Mouse (Mus musculus): ENCODE measurements around the gene Zfp36. TPM values are rescaled to one million over a fixed set of nuclear protein-coding genes. Genes with fewer than 3 reads are reported as not detected.

Zfp36 gene
- polyA plus RNA-seq, 1 experiment from 2014 or later: 4.0 TPM

- Histone ChIP-seq H3K27me3 (replicated peaks; ENCODE audit: control insufficient read depth, insufficient read depth, low read length) (no peaks in the 10 kb centered on the region), H3K4me3 (ENCODE audit: low read length) (peak within 1 kb of the TSS; percentile 99), H3K27ac (ENCODE audit: low read depth, low read length) (peak within 1 kb of the TSS; percentile 76), H3K4me2 (ENCODE audit: low read length) (peak within 1 kb of the TSS; percentile 86), H3K9me3 (ENCODE audit: control insufficient read depth, low read length) (no peaks in the 10 kb centered on the region), H3K9ac (ENCODE audit: low read depth, low read length) (peak within 1 kb of the TSS; percentile 72), H3K36me3 (ENCODE audit: control insufficient read depth, insufficient read depth, low read length) (no peaks in the 10 kb centered on the region), H3K4me1 (ENCODE audit: control insufficient read depth, insufficient read depth, low read depth, low read length) (peaks cover 12% of the 10 kb centered on the region)
- WGBS: under 1% methylated on average over 76 of the region's 77 CpGs
- peak; percentile 99 for ATAC-seq
These were observed 41.7 kb downstream of the Zfp36 start, which contains the start of gene Supt5 for GRCm38 (mm10) chr7:28338108-28338998. Supt5 (minus strand) TSS chr7:28338746.

GRCm38 (mm10) chr7:28335471-28335870 lies 44.6 kb downstream of the Zfp36 start:
- 100% methylated on average over 2 of the region's 2 CpGs for WGBS
- peaks cover 12% of the 10 kb centered on the region for H3K4me1 ChIP-seq (ENCODE audit: control insufficient read depth, insufficient read depth, low read depth, low read length)
- H3K4me3 ChIP-seq (ENCODE audit: low read length): no peak overlapping the region
- peaks cover 4% of the 10 kb centered on the region for H3K36me3 ChIP-seq (ENCODE audit: control insufficient read depth, insufficient read depth, low read length)
- no peaks in the 10 kb centered on the region for H3K27me3 ChIP-seq (replicated peaks; ENCODE audit: control insufficient read depth, insufficient read depth, low read length)
- no peak for ATAC-seq
- no peak overlapping the region for H3K27ac ChIP-seq (ENCODE audit: low read depth, low read length)
- no peaks in the 10 kb centered on the region for H3K9me3 ChIP-seq (ENCODE audit: control insufficient read depth, low read length)
- no peak overlapping the region for H3K4me2 ChIP-seq (ENCODE audit: low read length)
- no peak overlapping the region for H3K9ac ChIP-seq (ENCODE audit: low read depth, low read length)

- Histone ChIP-seq H3K9me3 (ENCODE audit: control insufficient read depth, low read length) (no peaks in the 10 kb centered on the region), H3K9ac (ENCODE audit: low read depth, low read length) (no peak overlapping the region), H3K4me3 (ENCODE audit: low read length) (no peak overlapping the region), H3K36me3 (ENCODE audit: control insufficient read depth, insufficient read depth, low read length) (peaks cover 12% of the 10 kb centered on the region), H3K27ac (ENCODE audit: low read depth, low read length) (no peak overlapping the region), H3K4me1 (ENCODE audit: control insufficient read depth, insufficient read depth, low read depth, low read length) (peaks cover 12% of the 10 kb centered on the region), H3K4me2 (ENCODE audit: low read length) (no peak overlapping the region), H3K27me3 (replicated peaks; ENCODE audit: control insufficient read depth, insufficient read depth, low read length) (no peaks in the 10 kb centered on the region)
- ATAC-seq: no peak
- 95% methylated on average over 4 of the region's 4 CpGs for WGBS
These were observed 45.5 kb downstream of the Zfp36 start for GRCm38 (mm10) chr7:28334534-28334933.

- H3K9me3 ChIP-seq (ENCODE audit: control insufficient read depth, low read length): no peaks in the 10 kb centered on the region
- H3K4me1 ChIP-seq (ENCODE audit: control insufficient read depth, insufficient read depth, low read depth, low read length): no peaks in the 10 kb centered on the region
- no peak overlapping the region for H3K4me3 ChIP-seq (ENCODE audit: low read length)
- no peak overlapping the region for H3K4me2 ChIP-seq (ENCODE audit: low read length)
- no peak overlapping the region for H3K9ac ChIP-seq (ENCODE audit: low read depth, low read length)
- H3K27ac ChIP-seq (ENCODE audit: low read depth, low read length): no peak overlapping the region
- 100% methylated on average over 2 of the region's 2 CpGs for WGBS
- peaks cover 58% of the 10 kb centered on the region for H3K36me3 ChIP-seq (ENCODE audit: control insufficient read depth, insufficient read depth, low read length)
- H3K27me3 ChIP-seq (replicated peaks; ENCODE audit: control insufficient read depth, insufficient read depth, low read length): no peaks in the 10 kb centered on the region
- ATAC-seq: no peak
These were observed 51.8 kb downstream of the Zfp36 start for GRCm38 (mm10) chr7:28328260-28328659.

Other genes starting within 250 kb of the Zfp36 start
- gene Fbl, start 210.5 kb downstream of the Zfp36 start, polyA plus RNA-seq (2015; fragmentation: Nextera tagmentation; extraction: Ambion mirVana): 57.1 and 66.1 TPM in 2 replicates
- 8.1 and 9.9 TPM in 2 replicates for gene Dyrk1b, start 200.8 kb downstream of the Zfp36 start, polyA plus RNA-seq (2015; fragmentation: Nextera tagmentation; extraction: Ambion mirVana)
- gene Eid2, start 112.4 kb downstream of the Zfp36 start, polyA plus RNA-seq (2015; fragmentation: Nextera tagmentation; extraction: Ambion mirVana): 2.9 and 3.7 TPM in 2 replicates
- 33.5 and 36.3 TPM in 2 replicates for gene Eid2b, start 102.5 kb downstream of the Zfp36 start, polyA plus RNA-seq (2015; fragmentation: Nextera tagmentation; extraction: Ambion mirVana)
- 1.7 and 3.1 TPM in 2 replicates for gene Selenov, start 89.1 kb downstream of the Zfp36 start, polyA plus RNA-seq (2015; fragmentation: Nextera tagmentation; extraction: Ambion mirVana)
- gene Dll3, start 78.0 kb downstream of the Zfp36 start, polyA plus RNA-seq (2015; fragmentation: Nextera tagmentation; extraction: Ambion mirVana): 18.6 and 19.2 TPM in 2 replicates
- gene Timm50, start 68.2 kb downstream of the Zfp36 start, polyA plus RNA-seq (2015; fragmentation: Nextera tagmentation; extraction: Ambion mirVana): 131 and 142 TPM in 2 replicates
- gene Supt5, start 41.5 kb downstream of the Zfp36 start, polyA plus RNA-seq (2015; fragmentation: Nextera tagmentation; extraction: Ambion mirVana): 94.9 and 112 TPM in 2 replicates
- gene Rps16, start 29.6 kb downstream of the Zfp36 start, polyA plus RNA-seq (2015; fragmentation: Nextera tagmentation; extraction: Ambion mirVana): 430 and 440 TPM in 2 replicates
- 18.8 and 26.7 TPM in 2 replicates for gene Plekhg2, start 7.7 kb downstream of the Zfp36 start, polyA plus RNA-seq (2015; fragmentation: Nextera tagmentation; extraction: Ambion mirVana)
- 42.7 and 47.2 TPM in 2 replicates for gene Med29, start 12.5 kb upstream of the Zfp36 start, polyA plus RNA-seq (2015; fragmentation: Nextera tagmentation; extraction: Ambion mirVana)
- gene Paf1, start 12.7 kb upstream of the Zfp36 start, polyA plus RNA-seq (2015; fragmentation: Nextera tagmentation; extraction: Ambion mirVana): 89.9 and 102 TPM in 2 replicates
- gene Gmfg, start 57.2 kb upstream of the Zfp36 start, polyA plus RNA-seq (2015; fragmentation: Nextera tagmentation; extraction: Ambion mirVana): 2.5 and 3.8 TPM in 2 replicates
- 15.1 and 17.3 TPM in 2 replicates for gene Lrfn1, start 71.7 kb upstream of the Zfp36 start, polyA plus RNA-seq (2015; fragmentation: Nextera tagmentation; extraction: Ambion mirVana)
- not detected in 2 replicates for gene Ifnl2, start 130.2 kb upstream of the Zfp36 start, polyA plus RNA-seq (2015; fragmentation: Nextera tagmentation; extraction: Ambion mirVana)
- gene Ifnl3, start 142.6 kb upstream of the Zfp36 start, polyA plus RNA-seq (2015; fragmentation: Nextera tagmentation; extraction: Ambion mirVana): not detected in 2 replicates
- gene Sycn, start 160.6 kb upstream of the Zfp36 start, polyA plus RNA-seq (2015; fragmentation: Nextera tagmentation; extraction: Ambion mirVana): not detected in 2 replicates
- 0.14 TPM in 1 of 2 replicates, not detected in the other for gene Nccrp1, start 167.0 kb upstream of the Zfp36 start, polyA plus RNA-seq (2015; fragmentation: Nextera tagmentation; extraction: Ambion mirVana)
- 11.1 and 23.4 TPM in 2 replicates for gene Samd4b, start 217.9 kb upstream of the Zfp36 start, polyA plus RNA-seq (2015; fragmentation: Nextera tagmentation; extraction: Ambion mirVana)
- 18.2 and 21.5 TPM in 2 replicates for gene Pak4, start 217.9 kb upstream of the Zfp36 start, polyA plus RNA-seq (2015; fragmentation: Nextera tagmentation; extraction: Ambion mirVana)

Measured in hindbrain, embryonic 16.5 days (tissue).